Mouse (Mus musculus) lung, postnatal 36 days (tissue): ENCODE results near the gene Olfr19.
"Not testable (repeated sequence)": the region's sequence is repeated elsewhere in the genome, so short reads cannot be mapped to it uniquely, and the experiment has no call there.

Source experiments
- DNase-seq: peaks from one replicate; pipeline ENCODE4 v3.0.0; 2022; ENCODE audit warnings: mixed read lengths

Gene Olfr19

GRCm38 (mm10) chr16:16676305-16676704 is at the start of gene Olfr19:
Gene Olfr19, minus strand, starts transcription at chr16:16676405.
- no peak for DNase-seq

DNA sequence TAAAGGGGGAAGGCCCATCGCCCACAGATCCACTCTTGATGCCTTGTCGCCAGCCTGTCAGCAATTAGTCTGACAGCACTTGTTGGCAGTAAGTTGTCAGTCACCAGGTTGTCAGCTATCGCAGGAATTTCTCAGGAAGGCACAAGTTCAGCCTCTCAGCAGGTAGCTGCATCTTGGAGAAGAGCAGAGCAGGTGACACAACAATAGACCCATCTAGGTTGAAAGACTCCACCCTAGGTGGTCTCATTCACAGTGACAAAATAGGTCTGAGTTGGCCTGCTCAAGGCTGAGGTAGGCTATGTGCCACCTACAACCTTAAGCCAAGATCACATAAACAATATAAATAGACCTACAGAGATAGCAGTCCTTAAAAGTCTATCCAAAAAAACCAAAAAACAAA is 8.8 kb upstream of the Olfr19 start:
- DNase-seq: no peak

DNA sequence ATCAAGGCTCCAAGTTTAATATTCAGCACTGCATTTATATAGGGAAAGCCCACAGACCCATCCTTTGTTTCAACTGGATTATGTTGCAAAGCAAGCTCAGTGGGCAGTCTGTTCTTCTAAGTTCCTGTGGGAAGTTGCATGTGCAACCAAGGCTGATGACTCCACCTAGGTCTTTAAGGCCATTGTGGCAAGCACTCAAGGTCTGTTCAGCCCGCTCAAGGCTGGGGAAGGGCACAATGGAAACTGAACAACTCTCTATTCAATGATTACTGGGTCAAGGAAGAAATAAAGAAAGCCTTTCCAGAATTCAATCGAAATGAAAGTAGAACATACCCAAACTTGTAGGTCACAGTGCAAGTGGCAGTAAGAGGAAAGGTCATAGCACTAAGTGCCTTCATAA is 7.8 kb upstream of the Olfr19 start:
- no peak for DNase-seq

DNA sequence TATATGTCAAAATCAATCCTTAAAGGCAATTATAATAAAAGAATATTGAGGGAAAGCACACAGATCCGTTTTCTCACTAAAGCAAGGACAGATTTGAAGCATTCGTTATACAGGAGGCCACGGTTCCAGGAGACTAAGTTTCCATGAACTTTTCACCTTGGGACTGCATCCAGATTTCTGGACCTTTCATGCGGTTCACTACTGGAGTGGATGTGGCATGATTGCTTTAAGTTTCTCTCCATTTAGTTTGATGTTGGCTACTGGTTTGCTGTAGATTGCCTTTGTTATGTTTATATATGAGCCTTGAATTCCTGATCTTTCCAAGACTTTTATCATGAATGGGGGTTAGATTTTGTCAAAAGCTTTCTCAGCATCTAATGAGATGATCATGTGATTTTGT is 11.2 kb downstream of the Olfr19 start:
- DNase-seq: no peak

GRCm38 (mm10) chr16:16664516-16664915 is 11.7 kb downstream of the Olfr19 start:
- not testable (repeated sequence) for DNase-seq

- no peak for DNase-seq
Observed at GRCm38 (mm10) chr16:16645148-16645547, 31.1 kb downstream of the Olfr19 start.

- no peak for DNase-seq
Observed at GRCm38 (mm10) chr16:16633730-16634129, 42.5 kb downstream of the Olfr19 start.
